Mouse (Mus musculus): Measurements from ENCODE around the gene Dhx58. TPM values are rescaled to one million over a fixed set of nuclear protein-coding genes. Genes with fewer than 3 reads are reported as not detected.

The Dhx58 gene
- 23.7 and 25.9 TPM in 2 replicates for total RNA-seq (2017)

DNA sequence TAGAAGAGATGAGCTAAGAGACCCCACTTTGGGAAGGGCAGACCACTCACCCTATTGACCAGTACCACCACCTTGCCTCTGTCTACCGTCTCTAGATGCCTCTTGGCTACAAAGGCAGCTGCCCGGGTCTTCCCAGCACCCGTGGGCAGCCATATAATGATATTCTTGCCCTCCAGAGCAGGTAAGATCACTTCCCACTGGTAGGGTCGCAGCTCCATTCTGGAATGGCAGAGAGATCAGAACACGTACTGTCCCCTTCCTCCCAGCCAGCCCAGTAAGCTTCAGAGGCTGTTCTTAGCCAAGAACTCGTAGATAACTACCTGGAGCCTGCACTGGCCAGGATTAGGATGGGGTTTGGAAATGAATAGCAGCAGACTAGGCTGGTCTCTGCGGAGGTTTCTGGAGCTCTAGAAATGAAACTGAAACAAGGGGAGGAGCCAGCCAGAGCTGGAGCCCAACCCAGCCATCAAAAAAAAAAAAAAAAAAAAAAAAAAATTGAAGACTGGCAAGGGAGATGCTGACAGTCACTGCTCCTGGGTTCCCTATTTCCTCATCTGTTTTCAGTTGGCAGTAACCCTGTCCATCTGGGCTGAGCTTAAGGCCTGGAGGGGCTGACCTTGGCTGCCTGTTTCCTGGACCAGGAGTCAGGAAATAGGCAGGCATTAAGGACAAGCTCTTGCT lies at the start of gene Dhx58:
TSS of gene Dhx58 (minus strand) at position 421 of the 681 bp plus-strand sequence.
- peak; percentile 67 for ATAC-seq (replicated peaks; ENCODE audit: low read depth, poor library complexity, severe bottlenecking)

DNA sequence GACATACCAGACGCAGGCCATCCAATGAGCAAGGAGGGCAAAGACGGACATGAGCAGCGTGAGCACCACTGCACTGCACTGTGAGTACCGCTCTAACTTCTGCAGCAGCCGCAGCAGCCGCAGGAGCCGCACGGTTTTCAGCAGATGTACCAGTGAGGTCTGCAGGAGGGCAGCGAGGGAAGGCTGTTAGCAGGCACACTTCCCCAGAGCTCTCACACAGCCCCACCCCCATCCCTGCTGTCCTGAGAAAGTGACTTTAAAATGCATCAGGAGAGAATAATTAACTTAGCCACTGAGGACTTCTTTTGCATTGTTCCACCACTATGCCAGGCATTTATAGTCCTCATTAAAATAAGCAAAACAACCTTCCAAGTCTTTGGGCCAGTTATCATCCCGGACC lies 48.2 kb upstream of the Dhx58 start:
- no peak for ATAC-seq (replicated peaks; ENCODE audit: low read depth, poor library complexity, severe bottlenecking)

DNA sequence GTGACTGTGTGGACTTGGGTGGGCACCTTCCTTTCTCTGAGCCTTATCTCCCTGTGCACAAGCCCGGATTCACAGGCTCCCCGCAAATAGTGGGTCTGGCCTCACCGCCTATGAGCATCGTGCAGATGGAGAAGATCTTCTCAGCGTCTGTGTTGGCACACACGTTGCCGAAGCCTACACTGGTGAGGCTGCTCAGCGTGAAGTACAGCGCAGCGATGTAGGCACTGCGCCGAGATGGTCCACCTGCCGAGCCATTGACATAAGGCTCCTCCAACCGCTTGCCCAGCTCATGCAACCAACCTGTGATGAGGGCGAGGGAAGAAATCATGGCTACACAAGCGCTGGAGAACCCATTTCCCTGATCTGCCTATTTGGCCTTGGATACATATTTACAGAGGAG lies 46.1 kb upstream of the Dhx58 start:
- no peak for ATAC-seq (replicated peaks; ENCODE audit: low read depth, poor library complexity, severe bottlenecking)

DNA sequence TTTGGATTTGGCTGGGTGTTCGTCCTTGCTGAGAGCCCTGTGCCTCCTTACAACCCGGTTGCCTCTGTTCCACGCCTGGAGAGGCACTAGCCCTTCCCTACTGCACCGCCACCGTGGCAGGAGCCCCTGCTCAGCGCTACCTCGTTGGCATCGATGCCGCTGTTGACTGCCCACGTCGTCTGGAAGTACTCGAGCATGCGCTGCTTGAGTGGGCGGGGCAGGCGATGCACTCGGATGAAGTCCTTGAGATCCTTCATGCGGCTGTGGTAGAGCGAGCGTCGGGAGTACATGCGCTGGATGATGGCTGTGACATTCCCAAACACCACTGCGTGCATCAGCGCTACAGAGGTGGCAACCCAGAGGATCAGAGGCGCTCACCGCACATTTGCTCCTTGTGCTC lies 45.4 kb upstream of the Dhx58 start:
- ATAC-seq (replicated peaks; ENCODE audit: low read depth, poor library complexity, severe bottlenecking), result no peak

DNA sequence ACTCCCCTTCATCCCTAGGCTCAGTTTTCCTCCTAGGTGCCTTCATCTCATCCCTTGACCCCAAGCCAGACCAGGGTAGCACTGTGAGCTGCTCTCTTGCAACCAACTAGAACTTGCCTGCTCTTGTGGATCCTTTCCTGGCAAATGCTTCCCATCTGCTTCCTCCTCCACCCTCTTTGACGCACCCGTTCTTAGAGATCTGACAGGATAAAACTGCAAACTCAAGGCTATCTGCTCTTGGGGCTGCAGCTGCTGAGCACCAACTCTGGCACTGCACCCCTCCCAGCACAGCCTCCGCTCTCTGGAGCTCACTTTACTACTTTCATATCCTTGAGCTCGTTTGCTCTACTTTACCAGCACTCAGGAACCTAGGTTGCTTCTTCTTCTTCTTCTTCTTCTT lies 44.5 kb upstream of the Dhx58 start:
- 0 out of 2 replicates have a peak, but pooled peaks have one; percentile 24 for ATAC-seq (replicated peaks; ENCODE audit: low read depth, poor library complexity, severe bottlenecking)

DNA sequence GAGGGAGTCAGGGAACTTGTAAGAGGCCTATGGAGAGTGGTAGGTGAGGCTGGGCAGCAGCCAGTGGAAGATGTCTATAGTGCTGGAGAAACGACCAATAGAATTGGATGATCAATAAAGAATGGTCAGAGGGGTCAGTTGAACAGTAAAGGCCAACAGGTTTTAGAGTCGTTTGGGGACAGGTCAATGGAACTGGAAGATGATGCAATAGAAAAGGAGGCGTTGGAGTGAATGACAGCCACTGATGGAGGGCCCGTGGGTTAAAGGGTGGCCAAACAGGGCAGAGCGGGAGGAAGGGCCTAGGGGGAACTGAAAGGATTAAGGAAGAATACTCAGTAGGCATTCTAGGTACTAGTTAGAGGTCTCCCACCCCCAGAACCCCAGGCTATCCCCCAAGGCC lies 43.0 kb upstream of the Dhx58 start:
- ATAC-seq (replicated peaks; ENCODE audit: low read depth, poor library complexity, severe bottlenecking), result no peak

DNA sequence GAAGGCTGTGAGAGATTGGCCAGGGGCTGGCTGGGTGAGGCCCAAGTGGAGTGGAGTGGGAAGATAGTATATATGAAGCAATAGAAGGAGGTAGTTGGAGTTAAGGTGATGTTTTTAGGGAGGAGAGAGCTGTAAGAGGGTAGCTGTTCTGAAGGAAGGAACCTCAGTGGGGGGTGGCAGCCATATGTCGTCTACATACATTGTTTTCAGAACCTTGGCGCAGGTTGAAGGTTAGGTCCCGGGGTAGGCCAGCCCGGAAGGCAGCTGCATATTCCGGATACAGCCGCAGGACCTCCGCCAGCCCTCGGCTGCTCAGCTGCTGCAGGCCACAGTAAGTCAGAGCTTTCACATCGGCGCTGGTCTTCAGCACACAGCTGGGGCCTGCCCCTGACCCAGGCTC lies 42.5 kb upstream of the Dhx58 start:
- no peak for ATAC-seq (replicated peaks; ENCODE audit: low read depth, poor library complexity, severe bottlenecking)

DNA sequence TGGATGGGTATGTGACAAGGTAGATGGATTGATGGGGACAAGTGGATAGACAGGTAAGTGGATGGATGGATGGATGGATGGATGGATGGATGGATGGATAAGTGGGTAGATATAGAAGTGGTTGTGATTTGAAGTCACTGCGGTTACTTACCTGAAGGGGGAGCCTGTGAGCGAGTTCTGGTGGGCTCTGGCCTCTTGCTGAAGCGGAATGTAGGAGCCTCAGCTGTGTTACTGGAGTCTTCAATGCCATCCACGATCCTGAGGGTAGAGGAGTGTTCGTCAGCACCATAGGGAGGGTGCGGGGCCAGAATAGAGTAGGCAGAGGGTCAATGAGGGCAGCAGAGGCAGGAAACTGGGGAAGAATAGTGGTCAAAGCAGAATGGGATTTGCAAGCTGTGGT lies 41.0 kb upstream of the Dhx58 start:
- peak; percentile 86 for ATAC-seq (replicated peaks; ENCODE audit: low read depth, poor library complexity, severe bottlenecking)

DNA sequence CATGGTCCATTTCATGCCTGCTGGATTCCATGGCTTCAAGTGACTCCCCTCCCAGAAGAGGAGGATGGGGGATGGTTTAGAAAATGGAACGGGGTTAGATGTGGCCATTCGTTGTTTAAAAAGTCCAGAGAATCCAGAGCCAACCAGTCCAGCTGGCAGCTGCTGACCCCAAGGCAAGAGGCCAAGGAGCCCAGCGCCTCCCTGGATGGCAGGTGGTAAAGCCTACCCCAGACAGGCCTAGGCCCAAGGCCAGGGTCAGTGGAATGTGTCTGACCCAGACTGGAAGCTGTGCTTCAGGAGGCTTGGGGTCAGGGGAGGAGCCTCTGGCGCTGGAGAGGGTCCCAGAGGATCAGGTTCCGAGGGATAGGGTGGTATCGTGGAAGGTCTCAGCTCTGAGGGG lies 37.3 kb upstream of the Dhx58 start:
- no peak for ATAC-seq (replicated peaks; ENCODE audit: low read depth, poor library complexity, severe bottlenecking)

DNA sequence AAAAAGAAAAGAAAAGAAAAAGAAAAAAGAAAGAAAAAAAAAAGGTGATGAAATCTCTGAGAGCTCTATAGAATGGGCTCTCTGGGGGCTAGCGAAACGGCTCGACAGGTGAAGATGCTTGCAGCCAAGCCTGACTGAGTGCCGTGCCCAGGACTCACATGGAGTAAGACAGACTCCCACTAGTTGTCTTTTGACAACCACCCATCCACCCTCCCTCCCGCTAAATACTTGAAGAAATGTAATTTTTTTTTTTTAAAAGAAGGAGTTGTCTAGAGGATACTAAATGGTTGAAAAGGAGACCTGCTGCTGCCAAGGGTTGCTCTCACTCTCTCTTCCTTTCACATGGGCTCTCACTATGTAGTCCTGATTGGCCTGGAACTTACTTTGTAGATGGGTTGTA lies 34.7 kb upstream of the Dhx58 start:
- ATAC-seq (replicated peaks; ENCODE audit: low read depth, poor library complexity, severe bottlenecking), result no peak

DNA sequence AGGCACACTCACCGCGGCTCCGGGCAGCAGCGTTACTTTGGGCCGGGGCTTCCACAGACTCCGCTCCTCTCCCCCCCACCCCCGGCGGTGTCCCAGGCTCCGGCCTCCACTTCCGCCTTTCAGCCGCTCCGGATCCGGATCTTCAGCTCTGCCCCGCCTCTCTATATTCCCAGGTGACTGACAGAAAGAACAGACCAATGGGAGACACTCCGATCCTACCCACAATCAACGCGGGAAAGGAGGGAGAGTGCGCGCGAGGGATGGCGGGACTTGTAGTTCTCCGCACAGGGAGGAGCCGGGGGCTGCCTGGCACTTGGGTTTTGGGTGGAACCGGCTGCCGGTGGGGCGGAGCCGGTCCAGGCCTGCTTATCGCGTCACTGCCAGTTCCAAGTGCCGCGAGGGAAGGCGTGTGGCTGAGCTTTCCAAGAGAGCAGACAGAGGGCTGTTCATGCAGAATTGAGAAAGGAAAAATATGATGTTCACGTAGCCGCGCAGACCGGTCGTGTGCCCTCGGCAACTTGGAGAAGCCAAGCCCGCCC lies 34.1 kb upstream of the Dhx58 start, which contains the start of gene Rab5c:
TSS of gene Rab5c (minus strand) at position 150 of the 539 bp plus-strand sequence.
- peak; percentile 95 for ATAC-seq (replicated peaks; ENCODE audit: low read depth, poor library complexity, severe bottlenecking)

DNA sequence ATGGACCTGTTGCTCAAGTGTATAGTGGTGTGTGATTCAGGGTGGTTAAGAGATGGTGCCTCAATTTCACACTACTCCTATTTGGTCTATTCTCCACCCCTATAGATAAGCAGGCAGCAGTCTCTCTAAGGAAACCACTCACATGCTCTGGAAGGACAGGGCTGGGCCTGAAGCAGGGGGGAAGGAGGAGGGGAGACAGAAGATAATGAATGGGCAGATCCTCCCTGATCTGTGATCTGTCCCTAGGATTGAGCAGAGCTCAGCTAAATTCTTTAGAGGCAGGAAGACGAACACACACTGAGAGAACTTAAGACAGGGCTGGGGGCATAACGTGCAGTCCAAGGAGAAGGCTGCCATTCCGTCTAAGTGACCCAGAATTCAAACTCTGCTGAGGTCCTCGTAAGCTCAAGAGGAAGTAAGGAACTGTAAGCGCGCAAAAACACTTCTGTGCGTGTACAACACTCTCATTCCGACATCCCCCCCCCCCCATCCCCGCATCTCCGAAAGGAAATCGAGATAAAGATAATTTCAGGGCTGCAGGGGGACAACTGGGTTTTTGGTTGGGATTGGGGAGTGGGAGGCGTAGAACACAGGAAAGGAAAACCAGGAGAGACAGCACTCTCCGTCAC lies 33.1 kb upstream of the Dhx58 start:
- peak; percentile 37 for ATAC-seq (replicated peaks; ENCODE audit: low read depth, poor library complexity, severe bottlenecking)

DNA sequence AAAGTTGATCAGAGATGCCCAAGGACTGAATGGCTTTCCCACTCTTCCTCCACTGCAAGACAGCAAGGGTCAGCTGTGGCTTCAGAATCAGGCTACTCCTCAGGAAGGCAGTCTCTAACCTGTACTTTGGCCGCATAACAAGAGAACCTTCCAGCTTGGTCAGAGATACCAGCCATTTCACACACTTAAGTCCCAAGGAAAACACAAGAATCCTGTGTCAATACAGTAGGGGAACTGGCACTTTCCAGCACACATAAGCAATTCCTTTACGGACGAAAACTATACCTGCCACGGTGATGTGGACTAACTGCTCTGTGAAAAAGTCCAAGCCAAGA lies 32.6 kb upstream of the Dhx58 start:
- no peak for ATAC-seq (replicated peaks; ENCODE audit: low read depth, poor library complexity, severe bottlenecking)

DNA sequence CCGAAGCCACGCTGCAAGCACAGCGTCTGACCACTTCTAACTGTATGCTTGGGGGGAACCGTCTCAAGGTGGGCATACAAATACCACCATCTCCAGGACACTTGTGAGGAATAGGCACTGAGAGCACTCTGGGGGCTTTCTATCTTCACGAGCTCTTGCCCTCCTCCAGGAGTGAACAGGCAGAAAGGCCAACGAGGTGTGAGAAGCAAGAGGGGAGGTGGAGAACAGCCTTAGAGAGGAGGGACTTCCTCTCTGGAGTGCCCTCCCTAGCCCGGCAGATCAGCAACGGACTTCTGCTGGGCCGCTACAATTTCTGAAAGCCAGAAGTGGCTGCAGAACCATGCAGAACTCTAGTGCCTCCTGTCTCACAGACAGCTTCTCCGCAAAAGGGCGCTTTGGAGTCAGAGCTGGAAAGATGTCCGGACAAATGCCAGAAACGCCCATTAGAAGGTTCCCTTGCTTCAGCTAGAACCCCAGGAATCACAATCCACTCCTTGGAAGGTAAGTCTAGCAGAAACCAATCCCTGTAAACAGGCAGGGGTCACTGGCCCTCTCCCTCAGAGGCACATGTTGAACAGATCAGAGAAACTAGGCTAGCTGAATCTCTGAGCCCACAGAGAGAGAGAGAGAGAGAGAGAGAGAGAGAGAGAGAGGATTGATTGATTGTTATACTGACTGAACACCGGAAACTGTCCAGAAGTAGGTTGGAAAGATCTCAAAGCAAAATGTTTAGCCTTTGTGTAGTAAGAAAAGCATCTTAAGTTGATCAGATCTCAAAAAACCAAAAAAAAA lies 32.1 kb upstream of the Dhx58 start:
- no peak for ATAC-seq (replicated peaks; ENCODE audit: low read depth, poor library complexity, severe bottlenecking)

DNA sequence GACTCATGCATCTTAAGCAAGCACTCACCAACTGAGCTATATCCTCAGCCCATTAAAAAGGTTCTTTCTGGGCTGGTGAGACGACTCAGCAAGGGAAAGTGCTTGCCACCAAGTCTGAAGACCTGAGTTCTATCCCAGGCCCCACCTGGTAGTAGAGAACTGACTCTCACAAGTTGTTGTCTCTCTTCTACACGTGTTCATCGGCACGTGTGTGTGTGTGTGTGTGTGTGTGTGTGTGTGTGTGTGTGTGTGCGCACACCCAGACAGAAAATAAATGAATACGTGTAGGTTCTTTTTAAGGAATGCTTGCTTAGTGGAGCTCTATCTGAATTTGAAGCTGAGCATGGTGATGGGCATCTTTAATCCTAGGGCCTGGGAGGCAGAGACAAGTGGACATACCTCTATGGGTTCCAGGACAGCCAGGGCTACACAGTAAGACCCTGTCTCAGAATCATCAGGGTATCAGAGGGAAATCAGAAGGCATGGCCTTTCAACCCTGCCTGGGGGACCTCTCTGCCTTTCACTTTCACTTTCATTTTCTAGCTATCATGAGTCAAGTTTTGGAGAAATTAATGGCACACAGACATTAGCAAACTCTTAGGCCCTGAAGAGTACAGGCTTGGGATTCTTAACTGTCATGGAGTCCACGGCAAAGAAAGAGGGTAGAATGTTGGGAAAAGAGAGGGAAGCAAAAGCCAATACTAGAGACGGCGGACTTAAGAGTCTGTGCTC lies 31.2 kb upstream of the Dhx58 start:
- no peak for ATAC-seq (replicated peaks; ENCODE audit: low read depth, poor library complexity, severe bottlenecking)

DNA sequence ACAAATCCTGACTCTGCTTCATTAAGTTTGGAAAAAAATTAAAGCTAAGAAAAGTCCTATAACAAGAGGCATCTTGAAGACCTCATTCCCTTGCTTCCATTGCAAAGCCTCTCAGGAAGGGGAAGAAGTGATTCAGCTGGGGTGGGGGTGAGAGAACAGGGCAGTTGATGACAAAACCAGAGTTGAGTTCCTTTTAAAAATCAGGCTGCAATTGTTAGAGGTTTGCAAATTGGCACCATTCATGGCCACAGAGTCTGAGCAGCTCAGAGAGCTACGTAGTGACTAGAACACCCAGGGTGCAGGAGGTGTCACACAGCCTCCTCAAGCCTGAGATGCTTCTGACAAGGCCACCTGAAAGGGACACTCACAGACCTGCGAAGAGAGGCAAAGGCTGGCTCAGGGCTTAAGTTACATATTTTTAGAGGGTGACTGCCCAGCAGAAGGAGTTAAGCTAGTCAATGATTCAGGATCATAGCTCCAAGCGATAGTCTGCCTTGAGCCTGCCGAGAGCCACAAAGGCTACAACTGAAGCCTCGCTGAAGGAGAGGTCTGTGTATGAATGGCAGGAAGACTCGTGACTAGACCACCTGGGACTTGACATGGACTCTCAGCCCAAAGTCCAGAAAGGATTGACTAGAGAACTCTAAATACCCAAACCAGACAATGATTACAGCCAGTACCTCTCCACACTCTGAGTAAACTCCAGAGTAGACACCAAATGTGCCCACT lies 26.6 kb upstream of the Dhx58 start:
- ATAC-seq (replicated peaks; ENCODE audit: low read depth, poor library complexity, severe bottlenecking), result no peak

DNA sequence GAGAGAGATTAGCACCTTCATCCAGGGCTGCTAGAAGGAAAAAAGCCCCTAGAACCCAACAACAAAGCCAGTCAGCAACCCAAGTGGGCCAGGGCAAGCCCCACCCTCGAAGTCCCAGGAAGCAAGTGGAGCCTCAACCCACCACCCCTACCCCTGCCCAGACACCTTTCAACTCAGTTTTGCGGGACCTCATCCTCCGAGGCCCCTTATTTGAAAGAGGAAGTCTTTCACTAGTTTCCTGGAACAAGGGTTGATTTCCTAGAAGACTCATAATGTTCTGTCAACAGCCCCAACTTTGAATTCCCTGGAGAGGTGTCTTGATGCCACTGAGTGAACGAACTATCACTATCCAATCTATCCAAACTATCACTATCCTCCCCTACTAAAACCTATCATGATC lies 25.9 kb upstream of the Dhx58 start:
- no peak for ATAC-seq (replicated peaks; ENCODE audit: low read depth, poor library complexity, severe bottlenecking)

DNA sequence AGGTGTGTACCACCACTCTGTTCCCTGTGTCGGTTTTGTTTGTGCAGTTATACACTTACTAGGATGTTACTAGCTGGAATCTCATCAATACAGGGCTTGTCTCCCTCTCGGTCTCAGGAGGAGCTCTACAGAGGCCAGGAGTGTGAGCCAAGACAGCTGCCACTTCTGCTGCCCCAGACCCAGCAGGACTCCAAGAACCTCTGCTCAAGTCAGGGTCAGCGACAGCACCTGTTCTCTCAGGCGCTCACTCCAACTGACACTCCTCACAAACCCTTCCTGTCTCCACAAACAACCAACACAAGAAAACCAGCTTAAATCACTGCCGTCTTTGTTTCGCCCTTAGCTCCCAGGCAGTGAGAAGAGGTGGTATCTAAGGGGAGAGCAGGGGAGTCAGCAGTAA lies 24.5 kb upstream of the Dhx58 start:
- ATAC-seq (replicated peaks; ENCODE audit: low read depth, poor library complexity, severe bottlenecking), result no peak

DNA sequence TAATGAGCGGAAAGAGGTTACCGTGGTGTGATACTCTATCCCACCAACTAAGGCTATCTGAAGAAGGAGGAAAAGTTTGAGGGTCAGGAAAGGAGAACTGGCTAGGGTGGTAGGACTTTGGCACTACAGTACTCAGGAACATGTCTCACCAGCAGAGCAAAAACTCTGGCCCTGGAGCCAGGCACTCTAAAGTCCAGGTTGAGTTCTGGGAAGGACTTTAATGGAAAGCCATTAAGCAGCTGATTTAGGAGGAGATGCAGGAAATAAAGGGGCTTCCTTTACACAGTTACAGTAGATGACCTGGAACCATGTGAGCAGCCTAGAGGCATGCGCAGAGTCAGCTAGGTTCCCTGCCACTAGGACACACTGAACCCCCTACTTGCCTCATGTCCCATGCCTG lies 23.1 kb upstream of the Dhx58 start:
- ATAC-seq (replicated peaks; ENCODE audit: low read depth, poor library complexity, severe bottlenecking), result no peak
